Mouse (Mus musculus) heart, embryonic 11.5 days (tissue): ENCODE data around the gene Ikbke. TPM values are rescaled to one million over a fixed set of nuclear protein-coding genes. Genes with fewer than 3 reads are reported as not detected.
"Not testable (repeated sequence)": the region's sequence is repeated elsewhere in the genome, so short reads cannot be mapped to it uniquely, and the experiment has no call there.

Source experiments
- ATAC-seq: fragments of 200-750 bp; cut with Nextera tagmentation; replicated peaks from 2 replicates; pipeline ENCODE4 v1.8.0; 2017; ENCODE audit warnings: moderate library complexity; ENCODE audit not compliant: insufficient number of reproducible peaks, low FRiP score, low TSS enrichment
- H3K27ac ChIP-seq: fragments of 300-500 bp; sonication (generic); 2 replicates; pipeline ENCODE4 v1.5.1; 2014; ENCODE audit warnings: mild to moderate bottlenecking, low read depth, low read length
- H3K27me3 ChIP-seq: fragments of 300-500 bp; sonication (generic); 2 replicates; pipeline ENCODE4 v1.6.1; 2014; ENCODE audit warnings: mild to moderate bottlenecking, low read length, mixed read lengths; ENCODE audit not compliant: control insufficient read depth, insufficient read depth
- H3K36me3 ChIP-seq: fragments of 300-500 bp; sonication (generic); 2 replicates; pipeline ENCODE4 v1.6.1; 2014; ENCODE audit warnings: mild to moderate bottlenecking, low read length, moderate library complexity, mixed read lengths; ENCODE audit not compliant: control insufficient read depth, insufficient read depth
- H3K4me1 ChIP-seq: fragments of 300-500 bp; sonication (generic); 2 replicates; pipeline ENCODE4 v1.6.1; 2014; ENCODE audit warnings: low read length; ENCODE audit not compliant: control insufficient read depth, insufficient read depth
- H3K4me2 ChIP-seq: fragments of 300-500 bp; sonication (generic); 2 replicates; pipeline ENCODE4 v1.6.1; 2014; ENCODE audit warnings: mild to moderate bottlenecking, moderate library complexity
- H3K4me3 ChIP-seq: fragments of 300-500 bp; sonication (generic); 2 replicates; pipeline ENCODE4 v1.5.1; 2014; ENCODE audit warnings: low read depth, low read length
- H3K9ac ChIP-seq: fragments of 300-500 bp; sonication (generic); 2 replicates; pipeline ENCODE4 v1.6.1; 2014; ENCODE audit warnings: mild to moderate bottlenecking, low read depth, low read length, moderate library complexity
- H3K9me3 ChIP-seq: fragments of 300-500 bp; sonication (generic); replicated peaks from 2 replicates; pipeline ENCODE4 v1.6.1; 2016; ENCODE audit warnings: low read length; ENCODE audit not compliant: control insufficient read depth
- WGBS: fragments of 180-500 bp; shearing (Covaris S2); extraction: QIAGEN DNeasy Blood & Tissue Kit; methylation state at CpG from one replicate; pipeline ENCODE4 v1.1.7; 2014; ENCODE audit not compliant: insufficient replicate concordance; 5-methylcytosine and 5-hydroxymethylcytosine counted together
- polyA plus RNA-seq: library from polyadenylated mRNA; unstranded; fragments of >200 nt; fragmentation: Nextera tagmentation; extraction: Ambion mirVana; gene quantifications from 2 replicates; pipeline ENCODE4 v1.2.1, GENCODE M21; 2014

The Ikbke gene
- polyA plus RNA-seq = 1.3 and 2.4 TPM in 2 replicates

- Histone ChIP-seq H3K4me3 (peak within 1 kb of the TSS; percentile 18), H3K36me3 (no peaks in the 10 kb centered on the region), H3K27ac (no peak within 1 kb of the TSS; the same call in 1 of the 2 replicates), H3K4me1 (peaks cover 27% of the 10 kb centered on the region), H3K4me2 (peak within 1 kb of the TSS; percentile 49), H3K9me3 (no peaks in the 10 kb centered on the region), H3K27me3 (no peaks in the 10 kb centered on the region), H3K9ac (peak within 1 kb of the TSS; percentile 4; the same call in 1 of the 2 replicates)
- whole genome bisulfite sequencing = 15% methylated on average over 4 of the region's 4 CpGs
- 0 out of 2 replicates have a peak, but pooled peaks have one; percentile 11 for ATAC-seq
Observed at GRCm38 (mm10) chr1:131279456-131279776, at the start of gene Ikbke. Gene Ikbke, minus strand, starts transcription at chr1:131279606.

- not testable (repeated sequence) for H3K9ac ChIP-seq, H3K27ac ChIP-seq, H3K27me3 ChIP-seq, H3K4me1 ChIP-seq, H3K4me2 ChIP-seq, H3K36me3 ChIP-seq, H3K4me3 ChIP-seq, ATAC-seq, H3K9me3 ChIP-seq
- WGBS = 89% methylated on average over 1 of the region's 1 CpGs
Observed at GRCm38 (mm10) chr1:131329093-131329492, 49.7 kb upstream of the Ikbke start.

- Histone ChIP-seq H3K36me3 (peaks cover 7% of the 10 kb centered on the region; the same call in 1 of the 2 replicates), H3K4me2 (no peak overlapping the region), H3K4me3 (no peak overlapping the region), H3K9me3 (no peaks in the 10 kb centered on the region), H3K9ac (no peak overlapping the region), H3K27ac (no peak overlapping the region), H3K27me3 (no peaks in the 10 kb centered on the region), H3K4me1 (no peaks in the 10 kb centered on the region)
- 84% methylated on average over 1 of the region's 1 CpGs for WGBS
- no peak for ATAC-seq
Observed at GRCm38 (mm10) chr1:131327167-131327566, 47.8 kb upstream of the Ikbke start.

- H3K9ac ChIP-seq = no peak overlapping the region
- H3K4me3 ChIP-seq = no peak overlapping the region
- WGBS = 84% methylated on average over 3 of the region's 3 CpGs
- H3K4me1 ChIP-seq = no peaks in the 10 kb centered on the region
- H3K27ac ChIP-seq = no peak overlapping the region
- no peak overlapping the region for H3K4me2 ChIP-seq
- no peak for ATAC-seq
- H3K27me3 ChIP-seq = no peaks in the 10 kb centered on the region
- H3K36me3 ChIP-seq = peaks cover 4% of the 10 kb centered on the region; the same call in 1 of the 2 replicates
- no peaks in the 10 kb centered on the region for H3K9me3 ChIP-seq
Observed at GRCm38 (mm10) chr1:131324816-131325463, 45.5 kb upstream of the Ikbke start.

DNA sequence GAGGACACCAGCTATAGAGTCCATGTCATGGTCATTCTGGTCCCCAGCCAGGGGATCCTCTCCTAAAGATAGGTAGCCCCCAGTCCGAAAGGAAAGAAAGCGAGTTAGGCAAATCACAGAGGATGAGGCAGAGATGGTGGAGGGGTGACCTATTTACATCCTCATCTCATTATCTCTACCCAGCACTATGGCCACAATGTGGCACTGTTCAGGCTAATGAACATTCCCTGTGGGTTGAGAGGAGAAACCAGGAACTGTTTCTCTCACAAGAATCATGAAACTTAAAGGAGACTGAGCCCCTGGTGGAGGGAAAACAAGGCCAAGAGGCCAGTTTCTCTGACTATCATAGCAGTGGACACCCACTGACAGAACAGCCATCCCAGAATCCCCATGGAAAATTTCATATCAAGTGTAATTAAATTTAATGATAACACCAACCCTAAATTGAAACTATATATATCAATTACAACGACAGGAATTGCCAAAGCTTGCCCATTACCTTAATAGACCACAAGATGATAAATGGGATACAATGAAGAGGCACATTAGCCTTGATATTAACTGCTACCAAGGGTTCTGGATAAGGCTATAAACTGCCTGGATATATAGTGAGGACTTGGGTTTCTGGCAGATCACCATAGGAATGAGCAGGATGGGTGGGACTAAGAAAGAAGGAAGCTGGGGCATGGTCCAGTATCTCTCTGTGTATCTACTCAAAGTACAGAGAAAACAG lies 40.4 kb upstream of the Ikbke start:
- WGBS = 84% methylated on average over 3 of the region's 3 CpGs
- Histone ChIP-seq H3K27me3 (no peaks in the 10 kb centered on the region), H3K4me2 (no peak overlapping the region), H3K36me3 (peaks cover 7% of the 10 kb centered on the region), H3K9me3 (no peaks in the 10 kb centered on the region), H3K4me1 (peaks cover 14% of the 10 kb centered on the region), H3K9ac (no peak overlapping the region), H3K27ac (no peak overlapping the region), H3K4me3 (no peak overlapping the region)
- no peak for ATAC-seq

DNA sequence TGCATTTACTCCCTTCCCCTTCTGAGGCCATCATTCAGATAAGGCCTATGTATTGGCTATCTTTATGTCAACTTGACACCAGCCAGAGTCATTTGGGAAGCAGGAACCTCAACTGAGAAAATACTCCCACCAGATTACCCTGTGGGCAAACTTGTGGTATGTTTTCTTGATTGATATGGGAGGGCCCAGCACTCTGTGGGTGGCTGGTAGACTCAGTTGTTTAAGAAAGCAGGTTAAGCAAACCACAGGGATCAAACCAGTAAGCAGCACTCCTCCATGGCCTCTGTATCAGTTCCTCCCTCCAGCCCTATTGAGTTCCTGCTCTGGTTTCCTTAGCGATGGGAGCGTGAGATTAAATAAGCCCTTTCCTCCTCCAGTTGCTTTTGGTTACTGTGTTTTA lies 39.0 kb upstream of the Ikbke start:
- peaks cover 8% of the 10 kb centered on the region for H3K36me3 ChIP-seq
- WGBS = 52% methylated on average over 2 of the region's 2 CpGs

DNA sequence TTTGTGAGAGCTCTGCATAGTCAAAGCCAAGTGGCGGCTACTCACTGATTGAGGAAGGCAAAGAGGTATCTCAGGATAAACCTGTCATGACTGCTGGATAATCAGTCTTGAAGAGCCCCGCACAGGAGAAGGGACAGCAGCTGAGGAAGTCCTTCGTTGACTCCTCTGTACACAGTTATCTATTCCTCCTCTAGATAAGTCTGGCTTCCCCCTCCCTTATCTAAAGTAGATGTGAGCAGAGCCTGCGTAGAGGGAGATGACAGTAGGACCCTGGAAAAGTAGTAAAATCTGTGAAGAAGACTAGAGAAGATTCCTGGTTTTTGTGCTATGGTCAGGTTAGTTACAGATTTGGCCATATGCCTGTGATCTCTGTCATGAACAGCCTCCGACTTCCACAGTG lies 38.2 kb upstream of the Ikbke start:
- no peak for ATAC-seq
- Histone ChIP-seq H3K4me2 (no peak overlapping the region), H3K4me1 (peaks cover 14% of the 10 kb centered on the region), H3K36me3 (peaks cover 9% of the 10 kb centered on the region), H3K27me3 (no peaks in the 10 kb centered on the region), H3K27ac (no peak overlapping the region), H3K4me3 (no peak overlapping the region), H3K9ac (no peak overlapping the region), H3K9me3 (no peaks in the 10 kb centered on the region)
- 35% methylated on average over 5 of the region's 5 CpGs for WGBS

More for the DNA sequence above, 39.0 kb upstream of the Ikbke start:
- Histone ChIP-seq H3K27ac (no peak overlapping the region; the same call in 1 of the 2 replicates), H3K4me2 (no peak overlapping the region), H3K9ac (no peak overlapping the region), H3K4me3 (no peak overlapping the region), H3K4me1 (peaks cover 14% of the 10 kb centered on the region), H3K9me3 (no peaks in the 10 kb centered on the region), H3K27me3 (no peaks in the 10 kb centered on the region)
- no peak for ATAC-seq

DNA sequence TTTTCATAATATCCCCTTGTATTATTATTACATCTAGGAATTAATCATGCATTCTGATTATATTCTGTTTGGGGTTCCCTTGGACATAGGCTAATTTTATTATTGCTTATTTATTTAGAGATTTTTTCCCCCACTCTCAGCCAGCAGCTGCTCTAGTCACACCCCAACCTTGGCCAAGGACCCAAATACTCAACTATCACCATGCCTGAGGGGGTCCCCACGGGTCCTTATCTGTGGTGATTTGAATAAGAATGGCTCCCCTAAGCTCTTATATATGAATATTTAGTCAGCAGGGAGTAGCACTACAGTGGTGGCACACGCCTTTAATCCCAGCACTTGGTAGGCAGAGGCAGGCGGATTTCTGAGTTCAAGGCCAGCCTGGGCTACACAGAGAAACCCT lies 31.9 kb upstream of the Ikbke start:
- WGBS = 88% methylated on average over 3 of the region's 3 CpGs

More for the DNA sequence above, 31.9 kb upstream of the Ikbke start:
- no peaks in the 10 kb centered on the region for H3K9me3 ChIP-seq
- peaks cover 19% of the 10 kb centered on the region for H3K36me3 ChIP-seq
- H3K9ac ChIP-seq = no peak overlapping the region
- no peaks in the 10 kb centered on the region for H3K27me3 ChIP-seq
- H3K4me1 ChIP-seq = no peaks in the 10 kb centered on the region
- no peak overlapping the region for H3K27ac ChIP-seq
- no peak overlapping the region for H3K4me3 ChIP-seq
- H3K4me2 ChIP-seq = no peak overlapping the region
- ATAC-seq = no peak
